Mouse (Mus musculus): Measurements from ENCODE around the gene 2610044O15Rik8. TPM values are rescaled to one million over a fixed set of nuclear protein-coding genes. Genes with fewer than 3 reads are reported as not detected.

2610044O15Rik8 gene
- 0.67 and 2.7 TPM in 2 replicates for polyA plus RNA-seq (2012; rRNA removed; ENCODE audit: low replicate concordance)

GRCm38 (mm10) chr8:129234027-129234733 lies at the start of gene 2610044O15Rik8:
Gene 2610044O15Rik8 (minus strand): TSS chr8:129234406.

Other genes starting within 250 kb of the 2610044O15Rik8 start
- not detected in 2 replicates for gene Ccdc7a, start 168.9 kb downstream of the 2610044O15Rik8 start, polyA plus RNA-seq (2012; rRNA removed; ENCODE audit: low replicate concordance)
- not detected in 2 replicates for gene Ccdc7b, start 167.3 kb downstream of the 2610044O15Rik8 start, polyA plus RNA-seq (2012; rRNA removed; ENCODE audit: low replicate concordance)
- gene Gm10999, start 102.7 kb downstream of the 2610044O15Rik8 start, polyA plus RNA-seq (2012; rRNA removed; ENCODE audit: low replicate concordance): not detected in 2 replicates